Mouse (Mus musculus): ENCODE measurements at regions not wholly inside any gene's neighbourhood (a gene's known extent, or its start where the extent isn't known, plus 50 kb on each side); places are given as distances from the start of the nearest gene placed in this dataset.

DNA sequence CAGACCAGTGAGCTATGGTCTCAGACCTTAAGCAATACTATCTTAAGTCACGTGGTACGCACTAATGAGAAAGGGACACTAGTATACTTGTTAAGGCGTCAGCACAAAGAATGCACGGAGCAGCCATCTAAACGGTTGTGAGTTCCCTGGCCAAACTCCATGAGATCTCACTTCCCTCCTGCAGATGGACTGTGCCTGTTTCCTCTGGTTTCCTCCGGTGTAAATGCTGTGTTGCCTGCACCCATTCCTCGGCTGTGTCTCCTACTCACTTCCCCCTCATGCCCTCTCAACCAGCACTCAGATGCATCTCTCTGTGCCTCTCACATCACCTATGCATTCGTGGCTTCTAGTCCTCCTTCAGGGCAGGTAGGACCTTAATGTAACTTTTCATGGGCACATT, 291.9 kb upstream of the Cited2 start:
- TF ChIP-seq GATA1 (IDR thresholded peaks at IDR 0.05; ENCODE audit: borderline replicate concordance, low read length) (no peak), FLI1 (IDR thresholded peaks at IDR 0.05; ENCODE audit: low read length) (no peak)
- H3K36me3 ChIP-seq (replicated peaks; ENCODE audit: low read length): no peaks in the 10 kb centered on the region

DNA sequence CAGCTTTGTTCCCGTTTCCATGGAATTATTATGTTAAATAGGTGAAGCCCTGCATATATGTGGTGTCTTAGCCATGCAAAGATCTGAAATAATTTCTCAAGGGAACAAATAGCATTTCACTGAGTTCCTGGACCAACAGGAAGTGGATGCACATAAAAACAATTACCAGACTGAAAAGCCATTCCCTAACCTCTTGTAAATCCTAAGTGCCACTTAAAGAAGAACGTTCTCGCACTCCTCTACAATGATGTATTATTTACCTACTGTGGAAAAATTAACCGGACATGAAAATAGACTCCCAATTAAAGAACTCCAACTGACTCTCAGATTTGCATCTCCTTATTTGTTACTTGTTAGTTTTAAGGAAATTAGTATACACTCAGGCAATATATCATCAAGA, 288.9 kb upstream of the Cited2 start:
- peaks cover 5% of the 10 kb centered on the region; the same call in 1 of the 2 replicates for H3K9me3 ChIP-seq
- no peak overlapping the region for H3K4me3 ChIP-seq (replicated peaks)
- H3K36me3 ChIP-seq (replicated peaks; ENCODE audit: low read length): no peaks in the 10 kb centered on the region
- TF ChIP-seq GATA1 (IDR thresholded peaks at IDR 0.05; ENCODE audit: borderline replicate concordance, low read length) (no peak), FLI1 (IDR thresholded peaks at IDR 0.05; ENCODE audit: low read length) (no peak)
- H3K27me3 ChIP-seq (replicated peaks): no peaks in the 10 kb centered on the region
- peaks cover 14% of the 10 kb centered on the region for H3K4me1 ChIP-seq

More for the DNA sequence above, 291.9 kb upstream of the Cited2 start:
- no peak overlapping the region for H3K4me3 ChIP-seq (replicated peaks)
- peaks cover 5% of the 10 kb centered on the region; the same call in 1 of the 2 replicates for H3K9me3 ChIP-seq
- no peaks in the 10 kb centered on the region for H3K27me3 ChIP-seq (replicated peaks)
- H3K4me1 ChIP-seq: peaks cover 14% of the 10 kb centered on the region

DNA sequence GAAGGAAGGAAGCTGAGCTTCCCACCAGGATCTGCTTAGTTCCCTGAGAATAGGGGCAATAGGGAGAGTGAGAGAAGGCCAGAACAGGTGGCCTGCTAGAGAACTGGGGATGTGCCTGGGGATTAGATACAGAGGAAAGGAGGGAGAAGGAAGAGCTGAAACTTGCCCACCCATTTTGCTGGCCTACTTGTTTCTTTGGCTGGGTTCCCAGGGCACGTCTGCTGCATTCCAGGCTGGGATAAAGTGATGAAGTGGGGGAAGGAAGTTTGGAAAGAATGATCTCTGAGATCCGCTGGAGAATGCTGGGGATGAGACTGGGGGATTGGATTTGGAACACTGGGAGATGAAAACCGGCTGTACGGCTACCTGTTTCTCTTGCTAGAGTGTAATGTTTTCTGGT, 272.8 kb upstream of the Cited2 start:
- Histone ChIP-seq H3K4me3 (replicated peaks) (no peak overlapping the region), H3K36me3 (replicated peaks; ENCODE audit: low read length) (no peaks in the 10 kb centered on the region), H3K4me1 (peaks cover 8% of the 10 kb centered on the region; the same call in 1 of the 2 replicates), H3K9me3 (no peaks in the 10 kb centered on the region), H3K27me3 (replicated peaks) (no peaks in the 10 kb centered on the region)
- TF ChIP-seq GATA1 (IDR thresholded peaks at IDR 0.05; ENCODE audit: borderline replicate concordance, low read length) (no peak), FLI1 (IDR thresholded peaks at IDR 0.05; ENCODE audit: low read length) (no peak)

DNA sequence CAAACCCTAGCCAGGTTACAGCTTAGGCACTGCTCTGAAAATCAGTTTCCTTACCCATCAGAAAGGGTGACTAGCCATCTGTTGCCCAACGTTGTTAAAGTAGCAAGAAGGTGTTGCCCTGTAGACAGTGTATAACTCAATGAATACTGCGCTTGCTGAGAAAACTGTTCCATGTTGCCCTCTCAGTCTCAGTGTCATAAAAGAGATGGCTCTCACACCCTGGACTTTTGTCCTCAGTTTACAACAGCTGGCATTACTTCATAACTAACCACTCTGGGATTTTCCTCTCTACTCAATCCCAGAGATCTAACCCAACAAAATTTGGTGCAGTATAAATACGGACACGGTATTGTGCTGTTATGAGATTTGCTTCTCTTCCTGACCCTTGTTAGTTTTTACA, 252.1 kb upstream of the Cited2 start:
- peaks cover 18% of the 10 kb centered on the region for H3K4me1 ChIP-seq
- no peaks in the 10 kb centered on the region for H3K9me3 ChIP-seq
- no peak overlapping the region for H3K4me3 ChIP-seq (replicated peaks)
- H3K36me3 ChIP-seq (replicated peaks; ENCODE audit: low read length): no peaks in the 10 kb centered on the region
- H3K27me3 ChIP-seq (replicated peaks): no peaks in the 10 kb centered on the region
- TF ChIP-seq GATA1 (IDR thresholded peaks at IDR 0.05; ENCODE audit: borderline replicate concordance, low read length) (no peak), FLI1 (IDR thresholded peaks at IDR 0.05; ENCODE audit: low read length) (no peak)

DNA sequence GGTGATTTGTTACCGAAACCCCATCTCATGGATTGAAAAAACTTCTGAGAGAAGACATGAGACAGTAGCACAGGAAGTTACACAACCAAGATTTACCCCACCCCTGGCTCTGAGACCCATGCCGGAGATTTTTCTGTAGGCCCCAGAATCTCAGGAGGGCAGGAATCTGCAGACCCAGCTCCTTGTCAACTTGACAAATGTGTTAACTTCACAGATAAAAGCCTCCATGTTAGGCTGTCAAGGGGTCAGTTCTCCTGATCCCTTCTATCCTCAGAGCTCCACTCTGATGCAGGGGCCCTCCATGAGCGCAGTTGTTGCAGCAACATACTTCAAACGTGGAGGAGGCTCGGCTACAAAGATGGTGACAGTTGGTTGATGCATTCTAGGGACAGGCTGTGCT, 250.5 kb upstream of the Cited2 start:
- Histone ChIP-seq H3K27me3 (replicated peaks) (no peaks in the 10 kb centered on the region), H3K9me3 (no peaks in the 10 kb centered on the region), H3K36me3 (replicated peaks; ENCODE audit: low read length) (peaks cover 3% of the 10 kb centered on the region), H3K4me3 (replicated peaks) (no peak overlapping the region), H3K4me1 (peaks cover 16% of the 10 kb centered on the region; the same call in 1 of the 2 replicates)
- no peak for TF ChIP-seq FLI1 (IDR thresholded peaks at IDR 0.05; ENCODE audit: low read length)
- no peak for TF ChIP-seq GATA1 (IDR thresholded peaks at IDR 0.05; ENCODE audit: borderline replicate concordance, low read length)

DNA sequence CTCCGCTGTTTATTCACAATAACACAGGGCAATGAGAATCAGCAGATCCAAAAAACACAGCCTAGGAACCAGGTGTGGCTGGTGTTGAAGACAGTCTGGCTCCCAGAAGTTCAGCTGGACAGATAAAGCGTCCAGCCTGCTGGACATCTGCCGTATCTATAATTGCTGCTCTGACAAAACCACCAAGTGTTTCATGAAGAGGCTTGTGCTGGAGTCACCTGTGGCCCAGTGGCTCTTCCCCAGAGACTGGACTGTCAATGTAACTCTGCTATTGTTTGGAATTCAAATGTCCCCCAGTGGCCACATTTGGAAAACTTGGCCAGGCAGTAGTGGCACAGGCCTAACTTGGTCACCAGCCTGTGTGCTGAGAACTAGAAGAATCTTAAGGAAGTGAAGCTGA, 247.0 kb upstream of the Cited2 start:
- Histone ChIP-seq H3K9me3 (no peaks in the 10 kb centered on the region), H3K4me3 (replicated peaks) (no peak overlapping the region), H3K36me3 (replicated peaks; ENCODE audit: low read length) (peaks cover 3% of the 10 kb centered on the region), H3K27me3 (replicated peaks) (no peaks in the 10 kb centered on the region), H3K4me1 (peaks cover 45% of the 10 kb centered on the region)
- TF ChIP-seq FLI1 (IDR thresholded peaks at IDR 0.05; ENCODE audit: low read length): no peak
- no peak for TF ChIP-seq GATA1 (IDR thresholded peaks at IDR 0.05; ENCODE audit: borderline replicate concordance, low read length)

DNA sequence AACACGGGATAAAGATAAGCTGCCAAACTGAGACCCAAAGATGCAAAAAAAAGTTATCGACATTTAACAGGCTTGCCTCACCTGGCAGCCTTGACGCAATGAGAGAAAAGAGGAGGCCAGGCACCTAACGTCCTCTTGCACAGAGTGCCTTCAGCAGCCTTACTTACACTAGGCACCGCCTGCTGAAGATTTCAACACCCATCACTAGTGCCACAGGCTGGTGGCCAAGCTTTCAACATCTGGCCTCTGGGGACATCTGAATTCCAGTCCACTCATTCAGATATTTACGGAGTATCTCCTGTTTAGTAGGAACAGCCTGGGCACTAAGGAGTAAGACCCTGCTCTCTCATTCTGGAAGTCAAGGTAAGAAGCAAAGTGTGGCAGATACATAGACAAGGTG, 246.3 kb upstream of the Cited2 start:
- TF ChIP-seq FLI1 (IDR thresholded peaks at IDR 0.05; ENCODE audit: low read length) (no peak), GATA1 (IDR thresholded peaks at IDR 0.05; ENCODE audit: borderline replicate concordance, low read length) (no peak)
- no peaks in the 10 kb centered on the region for H3K27me3 ChIP-seq (replicated peaks)
- H3K4me3 ChIP-seq (replicated peaks): no peak overlapping the region
- H3K4me1 ChIP-seq: peaks cover 52% of the 10 kb centered on the region
- peaks cover 3% of the 10 kb centered on the region for H3K36me3 ChIP-seq (replicated peaks; ENCODE audit: low read length)
- H3K9me3 ChIP-seq: no peaks in the 10 kb centered on the region

DNA sequence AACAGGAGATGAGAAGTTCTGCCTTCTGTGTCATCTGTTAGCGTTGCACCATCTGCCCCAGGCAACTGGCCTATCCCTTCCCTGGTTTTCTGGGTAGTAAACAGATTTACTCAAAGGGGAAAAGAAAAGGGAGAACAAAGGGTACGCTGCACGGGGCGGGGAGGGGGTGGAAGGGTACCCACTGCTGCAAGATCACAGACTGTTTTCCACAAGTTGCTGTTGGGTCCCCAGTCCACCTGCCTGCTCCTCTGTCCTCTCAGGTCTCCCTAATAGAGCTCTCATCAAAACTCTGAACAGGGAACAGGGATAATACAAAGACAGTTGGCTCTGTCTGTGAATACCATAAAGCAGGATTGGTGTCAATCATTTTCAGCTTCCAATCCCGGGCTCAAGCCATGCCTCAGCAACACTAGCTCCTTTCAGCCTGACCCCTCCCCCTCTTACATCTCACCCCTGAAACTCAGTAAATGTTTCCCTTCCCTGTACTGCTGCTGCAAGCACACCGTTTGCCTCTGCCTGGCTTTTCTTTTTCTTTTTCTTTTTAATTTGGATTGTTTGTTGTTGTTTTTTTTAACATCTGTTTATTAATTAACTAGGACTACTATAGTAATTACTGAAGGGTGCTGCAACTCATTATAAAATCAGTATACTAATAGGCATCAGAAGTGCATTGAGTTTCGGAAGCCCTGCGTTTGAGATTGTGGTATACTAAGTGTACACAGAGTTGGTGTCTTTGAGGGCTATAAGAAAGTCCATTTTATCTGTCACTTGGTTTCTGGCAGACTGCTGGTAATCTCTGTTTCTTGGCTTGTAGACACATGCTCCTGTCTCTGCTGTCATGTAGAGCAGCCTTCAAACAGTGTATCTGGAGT, 244.0 kb upstream of the Cited2 start:
- peak overlapping the region; percentile 59 for H3K4me3 ChIP-seq (replicated peaks)
- no peaks in the 10 kb centered on the region for H3K27me3 ChIP-seq (replicated peaks)
- no peaks in the 10 kb centered on the region for H3K9me3 ChIP-seq
- TF ChIP-seq GATA1 (IDR thresholded peaks at IDR 0.05; ENCODE audit: borderline replicate concordance, low read length) (no peak), FLI1 (IDR thresholded peaks at IDR 0.05; ENCODE audit: low read length) (no peak)
- H3K36me3 ChIP-seq (replicated peaks; ENCODE audit: low read length): peaks cover 3% of the 10 kb centered on the region
- H3K4me1 ChIP-seq: peaks cover 73% of the 10 kb centered on the region

DNA sequence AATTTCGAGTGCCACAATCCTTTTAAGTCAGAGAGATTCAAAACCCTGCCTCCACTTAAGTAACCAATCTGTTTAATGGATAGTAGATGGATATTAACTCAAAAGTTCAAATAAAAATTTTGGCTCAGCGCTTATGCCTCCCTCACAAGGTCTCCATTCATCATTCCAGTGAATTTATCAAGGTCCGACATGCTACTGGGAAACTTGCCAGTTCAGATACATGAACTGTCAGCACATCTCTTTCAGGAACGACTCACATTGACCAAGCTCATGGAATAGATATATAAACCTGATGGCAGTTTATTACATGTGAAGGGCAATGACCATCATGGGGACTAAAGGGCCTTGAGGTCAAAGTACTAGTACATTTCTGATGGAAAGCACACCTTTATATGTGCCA, 240.3 kb upstream of the Cited2 start:
- H3K36me3 ChIP-seq (replicated peaks; ENCODE audit: low read length): peaks cover 6% of the 10 kb centered on the region
- no peaks in the 10 kb centered on the region for H3K27me3 ChIP-seq (replicated peaks)
- H3K9me3 ChIP-seq: 0 out of 2 replicates have a peak, but pooled peaks cover 3% of the 10 kb centered on the region
- peaks cover 90% of the 10 kb centered on the region for H3K4me1 ChIP-seq
- H3K4me3 ChIP-seq (replicated peaks): no peak overlapping the region
- TF ChIP-seq GATA1 (IDR thresholded peaks at IDR 0.05; ENCODE audit: borderline replicate concordance, low read length): no peak
- no peak for TF ChIP-seq FLI1 (IDR thresholded peaks at IDR 0.05; ENCODE audit: low read length)

DNA sequence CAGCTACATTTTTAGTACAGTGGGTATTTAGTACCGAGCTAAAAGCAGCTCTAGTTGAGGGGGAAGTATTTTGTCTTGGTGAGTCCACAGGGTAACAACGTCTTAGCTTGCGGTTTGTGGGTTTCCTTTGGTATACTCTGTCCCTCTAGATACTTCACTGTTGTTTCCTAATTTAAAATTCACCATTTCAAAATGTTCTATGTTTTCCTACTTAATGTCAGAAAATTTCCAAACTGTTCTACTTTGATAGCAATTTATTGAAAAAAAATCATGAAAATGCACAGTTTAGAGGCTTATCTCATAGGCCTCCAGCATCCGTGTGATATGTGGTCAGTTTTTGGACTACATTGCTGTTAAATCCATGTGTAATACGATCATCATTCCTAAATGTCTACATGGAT, 238.0 kb upstream of the Cited2 start:
- Histone ChIP-seq H3K9me3 (peaks cover 12% of the 10 kb centered on the region), H3K36me3 (replicated peaks; ENCODE audit: low read length) (peaks cover 14% of the 10 kb centered on the region), H3K27me3 (replicated peaks) (no peaks in the 10 kb centered on the region), H3K4me3 (replicated peaks) (peak overlapping the region; percentile 87), H3K4me1 (peaks cover 74% of the 10 kb centered on the region)
- TF ChIP-seq GATA1 (IDR thresholded peaks at IDR 0.05; ENCODE audit: borderline replicate concordance, low read length): no peak; the same call in 2 of the 3 replicates
- no peak; the same call in 1 of the 2 replicates for TF ChIP-seq FLI1 (IDR thresholded peaks at IDR 0.05; ENCODE audit: low read length)

Measured in megakaryocyte, embryonic 14.5 days (primary cell).